Mouse (Mus musculus) hindbrain, embryonic 12.5 days (tissue): ENCODE data around the gene Htr5b. TPM values are rescaled to one million over a fixed set of nuclear protein-coding genes. Genes with fewer than 3 reads are reported as not detected.

Experiments
- ATAC-seq: fragments of 200-750 bp; cut with Nextera tagmentation; 2 replicates; pipeline ENCODE4 v1.8.0; 2017; ENCODE audit warnings: moderate TSS enrichment; ENCODE audit not compliant: low FRiP score
- H3K27ac ChIP-seq: fragments of 300-500 bp; sonication (generic); 2 replicates; pipeline ENCODE4 v1.5.1; 2016; ENCODE audit warnings: mild to moderate bottlenecking
- H3K27me3 ChIP-seq: fragments of 300-500 bp; sonication (generic); 2 replicates; pipeline ENCODE4 v1.6.1; 2016; ENCODE audit warnings: mild to moderate bottlenecking
- H3K36me3 ChIP-seq: fragments of 300-500 bp; sonication (generic); 2 replicates; pipeline ENCODE4 v1.6.1; 2016; ENCODE audit warnings: mild to moderate bottlenecking
- H3K4me1 ChIP-seq: fragments of 300-500 bp; sonication (generic); 2 replicates; pipeline ENCODE4 v1.6.1; 2016
- H3K4me2 ChIP-seq: fragments of 300-500 bp; sonication (generic); replicated peaks from 2 replicates; pipeline ENCODE4 v1.6.1; 2016; ENCODE audit warnings: mild to moderate bottlenecking
- H3K4me3 ChIP-seq: fragments of 300-500 bp; sonication (generic); 2 replicates; pipeline ENCODE4 v1.5.1; 2016; ENCODE audit warnings: mild to moderate bottlenecking
- H3K9ac ChIP-seq: fragments of 300-500 bp; sonication (generic); 2 replicates; pipeline ENCODE4 v1.6.1; 2016; ENCODE audit warnings: mild to moderate bottlenecking, moderate library complexity
- H3K9me3 ChIP-seq: fragments of 300-500 bp; sonication (generic); replicated peaks from 2 replicates; pipeline ENCODE4 v1.6.1; 2016; ENCODE audit warnings: mild to moderate bottlenecking
- WGBS: fragments of 180-500 bp; shearing (Covaris S2); methylation state at CpG from one replicate; pipeline ENCODE4 v1.1.7; 2016; 5-methylcytosine and 5-hydroxymethylcytosine counted together
- polyA plus RNA-seq: library from polyadenylated mRNA; unstranded; fragments of >200 nt; fragmentation: Nextera tagmentation; extraction: Ambion mirVana; gene quantifications from 2 replicates; pipeline ENCODE4 v1.2.1, GENCODE M21; 2016

Htr5b gene
- polyA plus RNA-seq, 1 experiment from 2014 or later: not detected

DNA sequence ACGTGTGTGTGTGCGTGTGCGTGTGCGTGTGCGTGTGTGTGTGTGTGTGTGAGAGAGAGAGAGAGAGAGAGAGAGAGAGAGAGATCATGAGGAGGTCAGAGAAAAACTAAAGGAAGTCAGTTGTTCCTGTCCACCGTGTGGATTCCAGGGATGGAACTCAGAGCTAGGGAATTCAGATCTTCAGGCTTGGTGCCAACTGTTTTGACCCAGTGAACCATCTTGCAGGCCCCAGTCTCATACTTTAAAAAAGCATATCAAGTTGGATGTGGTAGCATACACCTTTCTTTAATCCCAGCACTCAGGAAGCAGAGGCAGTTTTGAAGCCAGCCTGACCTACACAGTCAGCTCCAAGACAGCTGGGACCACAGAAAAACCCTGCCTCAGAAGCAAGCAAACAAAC, 1.0 kb upstream of the Htr5b start:
- H3K9me3 ChIP-seq: no peaks in the 10 kb centered on the region
- 85% methylated on average over 6 of the region's 6 CpGs for WGBS
- peaks cover 33% of the 10 kb centered on the region for H3K27me3 ChIP-seq
- H3K9ac ChIP-seq: no peak overlapping the region
- no peak for ATAC-seq
- no peaks in the 10 kb centered on the region for H3K36me3 ChIP-seq
- H3K4me2 ChIP-seq: no peak overlapping the region
- H3K4me3 ChIP-seq: no peak overlapping the region
- no peak overlapping the region for H3K27ac ChIP-seq
- peaks cover 14% of the 10 kb centered on the region for H3K4me1 ChIP-seq

DNA sequence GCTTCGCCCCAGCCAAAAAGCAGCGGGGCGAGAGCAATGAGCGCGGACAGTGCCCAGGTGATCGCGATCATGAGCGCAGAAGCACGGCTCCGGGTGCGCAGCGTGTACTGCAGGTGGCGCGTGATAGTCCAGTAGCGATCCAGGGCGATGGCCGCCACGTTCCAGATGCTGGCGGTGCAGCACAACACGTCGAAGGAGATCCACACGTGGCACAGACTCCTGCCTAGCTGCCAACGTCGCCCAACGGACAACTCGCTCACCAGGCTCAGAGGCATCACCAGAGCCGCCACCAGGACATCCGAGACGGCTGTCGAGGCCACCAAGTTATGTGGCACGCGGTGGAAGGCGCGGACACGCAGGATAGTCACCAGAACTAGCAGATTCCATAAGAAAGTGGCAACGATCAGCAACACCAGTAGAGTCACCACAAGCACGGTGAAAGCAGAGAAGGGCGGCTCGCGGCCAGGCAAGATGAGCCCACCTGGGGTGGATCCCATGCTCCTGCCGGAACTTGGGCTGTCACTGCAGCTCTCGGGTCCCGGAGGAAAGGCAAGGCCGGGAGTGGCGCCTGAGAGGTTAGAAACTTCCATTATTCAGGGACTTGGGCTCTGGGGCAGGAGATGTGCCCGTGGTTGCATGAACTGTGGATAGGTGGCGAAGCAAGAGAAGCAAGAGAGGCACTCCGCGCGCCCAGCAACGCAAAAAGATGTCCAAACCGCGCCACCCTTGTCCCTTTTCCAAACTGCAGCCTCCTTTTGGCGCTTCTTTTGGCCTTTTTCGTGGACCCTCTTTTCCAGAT, 466 bp downstream of the Htr5b start:
- WGBS: 12% methylated on average over 55 of the region's 55 CpGs
- Histone ChIP-seq H3K27ac (no peak overlapping the region), H3K4me3 (peak overlapping the region; percentile 28), H3K27me3 (peaks cover 33% of the 10 kb centered on the region), H3K36me3 (no peaks in the 10 kb centered on the region), H3K9me3 (no peaks in the 10 kb centered on the region), H3K9ac (no peak overlapping the region), H3K4me2 (peak overlapping the region; percentile 55), H3K4me1 (peaks cover 14% of the 10 kb centered on the region)
- ATAC-seq: peak; percentile 41; the same call in 1 of the 2 replicates

DNA sequence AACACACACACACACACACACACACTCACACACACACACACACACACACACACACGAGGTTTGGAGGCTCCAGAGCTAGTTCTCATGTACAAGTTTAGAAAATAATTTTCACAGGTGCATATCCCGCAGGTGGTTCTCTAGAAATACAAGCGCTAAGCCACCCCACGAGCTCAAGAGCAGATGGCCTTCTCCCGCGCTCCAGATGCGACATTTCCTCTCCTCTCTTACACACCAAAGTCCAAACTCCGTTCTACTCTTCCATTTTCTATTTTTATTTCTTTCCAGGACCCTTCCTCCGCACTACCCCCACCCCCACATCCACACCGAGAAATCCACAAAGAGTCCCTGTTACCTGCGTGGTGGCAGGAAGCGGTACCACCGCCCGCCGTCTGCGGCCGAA, 1.2 kb downstream of the Htr5b start:
- no peaks in the 10 kb centered on the region for H3K36me3 ChIP-seq
- peaks cover 14% of the 10 kb centered on the region for H3K4me1 ChIP-seq
- peak overlapping the region; percentile 55 for H3K4me2 ChIP-seq
- H3K9me3 ChIP-seq: no peaks in the 10 kb centered on the region
- H3K4me3 ChIP-seq: peak overlapping the region; percentile 28
- H3K9ac ChIP-seq: no peak overlapping the region
- ATAC-seq: no peak
- H3K27me3 ChIP-seq: peaks cover 33% of the 10 kb centered on the region
- no peak overlapping the region for H3K27ac ChIP-seq
- 51% methylated on average over 17 of the region's 17 CpGs for WGBS

DNA sequence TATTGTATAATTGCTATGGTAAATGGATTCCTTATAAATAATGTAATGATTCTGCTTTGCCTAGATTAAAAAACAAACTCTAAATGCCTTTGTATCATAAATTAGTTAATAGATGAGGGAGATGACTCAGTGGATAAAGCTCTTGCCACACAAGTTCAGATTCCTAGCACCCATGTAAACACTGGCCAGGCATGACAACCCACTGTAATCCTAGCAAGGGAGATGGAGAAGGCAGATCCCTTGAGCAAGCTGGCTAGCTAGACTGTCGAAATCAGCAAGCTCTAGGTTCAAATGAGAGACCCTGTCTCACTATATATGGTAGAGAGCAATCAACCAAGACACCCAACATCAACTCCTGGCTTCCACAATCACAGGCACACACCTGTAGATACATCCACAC, 9.7 kb downstream of the Htr5b start:
- no peak overlapping the region for H3K4me3 ChIP-seq
- 83% methylated on average over 1 of the region's 1 CpGs for WGBS
- H3K27me3 ChIP-seq: no peaks in the 10 kb centered on the region
- no peaks in the 10 kb centered on the region for H3K9me3 ChIP-seq
- H3K4me2 ChIP-seq: no peak overlapping the region
- H3K27ac ChIP-seq: no peak overlapping the region
- H3K4me1 ChIP-seq: no peaks in the 10 kb centered on the region
- H3K9ac ChIP-seq: no peak overlapping the region
- no peaks in the 10 kb centered on the region for H3K36me3 ChIP-seq
- ATAC-seq: no peak

DNA sequence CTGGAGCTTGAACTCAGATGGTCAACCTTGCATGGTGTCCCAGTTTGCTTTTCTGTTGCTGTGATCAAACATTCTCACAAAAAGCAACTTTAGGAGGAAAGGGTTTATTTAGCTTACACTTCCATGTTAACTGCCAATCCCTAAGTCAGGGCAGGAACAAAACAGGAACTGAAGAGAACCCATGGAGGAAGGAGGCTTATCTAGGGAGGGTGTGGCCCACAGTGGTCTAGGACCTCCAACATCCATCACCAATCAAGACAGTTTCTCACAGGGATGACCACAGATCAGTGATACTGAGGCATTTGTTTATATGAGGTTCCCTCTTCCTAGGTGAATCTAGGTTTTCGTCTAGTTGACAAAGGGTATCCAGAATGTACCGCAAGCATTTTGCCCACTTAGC, 16.3 kb downstream of the Htr5b start:
- no peaks in the 10 kb centered on the region for H3K9me3 ChIP-seq
- H3K27me3 ChIP-seq: no peaks in the 10 kb centered on the region
- H3K4me3 ChIP-seq: no peak overlapping the region
- H3K4me2 ChIP-seq: no peak overlapping the region
- no peaks in the 10 kb centered on the region for H3K4me1 ChIP-seq
- H3K27ac ChIP-seq: no peak overlapping the region
- no peaks in the 10 kb centered on the region for H3K36me3 ChIP-seq
- 98% methylated on average over 2 of the region's 2 CpGs for WGBS
- H3K9ac ChIP-seq: no peak overlapping the region
- ATAC-seq: no peak

DNA sequence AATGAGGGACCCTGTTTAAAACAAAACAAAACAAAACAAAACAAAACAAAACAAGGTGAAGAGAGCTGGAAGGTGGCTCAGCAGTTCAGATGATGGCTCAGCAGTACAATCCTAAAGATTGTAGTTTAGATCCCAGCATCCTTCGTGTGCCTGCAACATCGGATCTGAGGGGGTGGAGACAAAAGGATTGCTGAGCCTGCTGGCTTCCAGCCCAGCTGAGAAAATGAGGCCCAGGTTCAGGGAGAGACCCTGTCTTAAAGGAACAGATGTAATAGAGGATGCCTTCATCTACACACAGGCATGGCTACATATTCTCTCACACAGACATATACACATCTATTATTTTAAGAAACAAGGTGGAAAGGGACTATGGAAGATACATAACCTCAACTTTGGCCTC, 17.1 kb downstream of the Htr5b start:
- WGBS: 30% methylated on average over 2 of the region's 2 CpGs
- no peak overlapping the region for H3K27ac ChIP-seq
- H3K4me2 ChIP-seq: no peak overlapping the region
- no peaks in the 10 kb centered on the region for H3K27me3 ChIP-seq
- H3K36me3 ChIP-seq: no peaks in the 10 kb centered on the region
- no peaks in the 10 kb centered on the region for H3K4me1 ChIP-seq
- no peaks in the 10 kb centered on the region for H3K9me3 ChIP-seq
- no peak for ATAC-seq
- no peak overlapping the region for H3K9ac ChIP-seq
- H3K4me3 ChIP-seq: no peak overlapping the region

DNA sequence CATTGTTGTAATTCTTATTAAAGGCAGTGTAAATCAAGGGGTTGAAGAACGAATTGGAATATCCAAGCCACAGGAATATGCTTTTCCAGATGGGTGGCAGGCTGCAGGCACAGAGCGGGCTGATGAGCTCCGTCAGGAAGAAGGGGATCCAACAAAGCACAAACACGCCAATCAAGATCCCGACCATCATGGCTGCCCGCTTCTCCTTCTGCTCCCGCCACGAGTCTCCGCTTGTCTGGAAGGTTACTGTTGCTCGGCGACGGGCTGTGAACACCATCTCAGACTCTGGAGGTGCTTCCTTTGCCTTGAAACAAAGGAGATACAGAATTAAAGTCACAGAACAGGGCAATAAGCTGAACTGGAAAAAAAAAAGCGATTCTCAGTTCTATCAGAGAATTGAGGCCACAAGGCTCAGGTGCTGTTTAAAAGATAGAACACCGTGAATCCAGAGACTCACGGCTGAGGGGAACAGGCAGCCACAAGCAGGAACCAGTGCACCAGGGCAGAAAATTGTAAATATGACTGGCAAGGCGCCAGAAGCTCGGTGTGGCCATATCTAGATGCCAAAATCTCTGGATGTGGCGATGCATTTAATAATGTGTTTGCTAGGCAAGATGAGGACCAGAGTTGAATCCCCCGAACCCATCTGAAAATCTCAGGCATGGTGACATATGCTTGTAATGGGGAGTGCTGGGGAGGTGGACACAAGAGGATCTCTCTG, 17.7 kb downstream of the Htr5b start:
- H3K36me3 ChIP-seq: no peaks in the 10 kb centered on the region; the same call in 1 of the 2 replicates
- no peaks in the 10 kb centered on the region for H3K4me1 ChIP-seq
- no peak for ATAC-seq
- WGBS: 89% methylated on average over 19 of the region's 19 CpGs
- no peaks in the 10 kb centered on the region for H3K9me3 ChIP-seq
- H3K9ac ChIP-seq: no peak overlapping the region
- no peak overlapping the region for H3K27ac ChIP-seq
- H3K27me3 ChIP-seq: no peaks in the 10 kb centered on the region
- H3K4me3 ChIP-seq: no peak overlapping the region
- H3K4me2 ChIP-seq: no peak overlapping the region

DNA sequence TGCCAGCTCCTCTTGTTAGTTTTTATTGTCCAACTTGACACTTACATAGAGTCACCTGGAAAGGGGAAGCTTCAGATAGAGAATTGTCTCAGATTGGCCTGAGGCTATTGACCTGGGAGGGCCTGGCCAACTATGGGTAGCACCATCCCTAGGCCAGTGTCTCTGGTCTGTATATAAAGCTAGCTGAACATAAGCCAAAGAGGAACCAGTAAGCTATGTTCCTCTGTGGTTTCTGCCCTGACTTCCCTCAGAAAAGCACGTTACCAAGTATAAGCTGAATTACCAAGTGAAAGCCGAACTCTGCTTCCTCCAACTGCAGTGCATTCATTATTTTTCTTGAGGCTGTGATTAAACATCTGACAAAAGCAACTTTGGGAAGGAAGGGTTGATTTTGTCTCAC, 19.5 kb downstream of the Htr5b start:
- H3K9ac ChIP-seq: no peak overlapping the region
- no peaks in the 10 kb centered on the region for H3K27me3 ChIP-seq
- WGBS: 84% methylated on average over 2 of the region's 2 CpGs
- H3K36me3 ChIP-seq: peaks cover 3% of the 10 kb centered on the region; the same call in 1 of the 2 replicates
- no peak overlapping the region for H3K4me3 ChIP-seq
- no peak for ATAC-seq
- no peak overlapping the region for H3K27ac ChIP-seq
- H3K9me3 ChIP-seq: no peaks in the 10 kb centered on the region
- no peak overlapping the region for H3K4me2 ChIP-seq
- no peaks in the 10 kb centered on the region for H3K4me1 ChIP-seq

DNA sequence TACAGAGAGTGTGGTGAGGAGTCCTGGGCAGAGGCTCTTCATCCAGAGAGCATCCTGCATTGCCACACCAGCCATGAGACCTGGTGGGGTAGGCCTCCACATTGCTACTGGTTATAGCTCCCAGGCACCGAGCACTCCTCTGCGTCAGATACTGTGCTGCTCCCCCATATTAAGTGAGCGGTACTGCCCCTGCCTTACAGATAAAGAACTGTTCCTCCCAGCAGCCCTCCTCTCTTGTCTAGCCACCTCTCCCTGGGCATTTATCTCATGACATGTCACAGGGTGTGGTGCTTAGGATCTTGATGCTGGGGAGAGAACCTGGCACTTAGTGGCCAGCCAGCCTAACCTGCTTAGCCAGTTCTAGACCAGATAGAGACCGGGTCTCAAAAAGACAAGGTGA, 31.2 kb downstream of the Htr5b start:
- H3K4me2 ChIP-seq: no peak overlapping the region
- H3K36me3 ChIP-seq: peaks cover 82% of the 10 kb centered on the region
- no peak overlapping the region for H3K4me3 ChIP-seq
- H3K4me1 ChIP-seq: no peaks in the 10 kb centered on the region
- H3K27ac ChIP-seq: no peak overlapping the region
- H3K27me3 ChIP-seq: no peaks in the 10 kb centered on the region
- WGBS: 97% methylated on average over 4 of the region's 4 CpGs
- H3K9me3 ChIP-seq: no peaks in the 10 kb centered on the region
- no peak for ATAC-seq
- no peak overlapping the region for H3K9ac ChIP-seq

DNA sequence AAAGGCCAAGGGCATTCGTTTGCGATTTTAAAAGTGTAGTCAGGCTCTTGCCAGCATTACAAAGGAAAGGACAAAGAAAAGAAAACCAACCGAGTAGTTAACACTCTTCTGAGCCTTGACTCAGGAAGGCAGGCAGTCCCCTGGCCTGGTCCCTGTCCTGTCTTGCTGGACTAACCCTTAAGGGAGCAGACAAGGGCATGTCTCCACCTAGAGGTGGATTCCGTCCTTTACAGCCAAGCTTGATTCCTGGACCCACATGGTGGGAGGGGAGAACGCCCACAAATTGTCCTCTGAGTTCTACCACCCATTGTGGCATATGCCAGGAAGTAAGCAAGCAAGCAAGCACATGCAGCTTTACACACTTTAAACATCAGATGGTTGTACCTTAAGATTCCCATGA, 38.0 kb downstream of the Htr5b start:
- Histone ChIP-seq H3K4me3 (no peak overlapping the region), H3K9me3 (no peaks in the 10 kb centered on the region), H3K4me2 (no peak overlapping the region), H3K27ac (no peak overlapping the region), H3K36me3 (peaks cover 48% of the 10 kb centered on the region), H3K4me1 (no peaks in the 10 kb centered on the region), H3K9ac (no peak overlapping the region), H3K27me3 (no peaks in the 10 kb centered on the region)
- no peak for ATAC-seq
- 34% methylated on average over 5 of the region's 5 CpGs for WGBS

DNA sequence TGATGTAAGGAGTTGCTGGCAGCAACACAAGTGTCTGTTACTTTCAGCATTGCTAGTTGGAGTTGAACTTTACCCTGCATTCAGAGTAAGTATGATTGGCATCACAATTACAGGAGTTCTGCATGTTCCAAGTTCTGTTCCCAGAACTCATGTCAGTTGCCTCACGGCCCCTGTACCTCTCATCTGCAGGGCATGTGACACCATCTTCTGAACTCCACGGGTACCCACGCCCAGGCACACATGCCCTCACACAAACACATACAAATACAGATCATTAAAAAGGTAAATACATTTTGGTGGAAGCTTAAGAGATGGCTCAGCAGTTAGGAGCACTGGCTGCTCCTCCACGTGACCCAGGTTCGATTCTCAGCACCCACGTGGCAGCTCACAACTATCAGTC, 41.5 kb downstream of the Htr5b start:
- Histone ChIP-seq H3K36me3 (peaks cover 38% of the 10 kb centered on the region), H3K27ac (no peak overlapping the region), H3K27me3 (no peaks in the 10 kb centered on the region), H3K4me2 (no peak overlapping the region), H3K4me3 (no peak overlapping the region), H3K4me1 (no peaks in the 10 kb centered on the region), H3K9ac (no peak overlapping the region), H3K9me3 (no peaks in the 10 kb centered on the region)
- WGBS: 95% methylated on average over 6 of the region's 6 CpGs
- no peak for ATAC-seq

DNA sequence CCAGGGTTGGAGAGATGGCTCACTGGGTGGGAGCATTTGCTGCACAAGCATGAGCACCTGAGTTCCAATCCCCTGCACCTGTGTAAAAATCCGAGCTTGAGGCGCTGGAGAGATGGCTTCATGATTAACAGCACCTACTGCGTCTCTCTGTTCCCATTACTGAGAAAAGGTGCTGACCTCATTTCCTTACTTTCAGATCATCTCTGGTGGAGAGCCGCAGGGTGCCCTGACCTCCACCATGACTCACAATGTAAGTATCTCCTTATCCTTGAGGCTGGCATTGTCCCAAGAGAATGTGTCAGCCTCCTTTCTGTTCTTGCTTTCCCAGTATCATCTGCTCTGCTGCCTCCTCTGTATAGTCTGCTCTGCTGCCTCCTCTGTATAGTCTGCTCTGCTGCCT, 45.2 kb downstream of the Htr5b start:
- no peaks in the 10 kb centered on the region for H3K27me3 ChIP-seq
- no peak overlapping the region for H3K4me3 ChIP-seq
- H3K4me1 ChIP-seq: no peaks in the 10 kb centered on the region
- no peak for ATAC-seq
- H3K9ac ChIP-seq: no peak overlapping the region
- H3K36me3 ChIP-seq: peaks cover 46% of the 10 kb centered on the region
- no peaks in the 10 kb centered on the region for H3K9me3 ChIP-seq
- no peak overlapping the region for H3K27ac ChIP-seq
- WGBS: 90% methylated on average over 4 of the region's 4 CpGs
- H3K4me2 ChIP-seq: no peak overlapping the region

DNA sequence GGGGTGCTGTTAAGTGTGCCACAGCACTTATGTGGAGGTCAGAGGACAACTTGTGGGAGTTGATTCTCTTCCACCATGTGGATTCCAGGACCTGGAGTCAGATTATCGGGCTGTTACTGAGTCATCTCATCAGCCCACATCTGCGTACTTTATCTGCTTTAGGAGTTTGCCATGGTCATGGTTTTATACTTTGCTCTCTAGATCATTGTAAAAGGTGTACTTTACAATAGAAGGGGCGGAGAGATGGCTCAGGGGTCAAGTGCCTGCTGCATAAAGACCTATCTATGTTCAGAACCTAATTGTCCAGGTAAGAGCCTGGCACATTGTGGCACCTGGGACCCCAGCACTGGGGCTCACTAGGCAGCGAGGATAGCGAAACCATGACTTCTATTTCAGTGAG, 48.9 kb downstream of the Htr5b start:
- H3K4me2 ChIP-seq: no peak overlapping the region
- no peaks in the 10 kb centered on the region for H3K9me3 ChIP-seq
- H3K4me3 ChIP-seq: no peak overlapping the region
- H3K36me3 ChIP-seq: peaks cover 49% of the 10 kb centered on the region
- no peak overlapping the region for H3K9ac ChIP-seq
- WGBS: 89% methylated on average over 5 of the region's 5 CpGs
- ATAC-seq: no peak
- H3K27me3 ChIP-seq: no peaks in the 10 kb centered on the region
- H3K27ac ChIP-seq: no peak overlapping the region
- no peaks in the 10 kb centered on the region for H3K4me1 ChIP-seq
